Mouse (Mus musculus): ENCODE measurements around the gene Atp13a2.

- no peak for TF ChIP-seq CTCF (IDR thresholded peaks at IDR 0.05; ENCODE audit: low read depth)
- no peak for TF ChIP-seq EP300 (IDR thresholded peaks at IDR 0.05; ENCODE audit: low read depth)
Measured at GRCm38 (mm10) chr4:140950574-140950973, 36.1 kb upstream of the Atp13a2 start.
